Mouse (Mus musculus): Measurements from ENCODE around the gene Nmnat2.

DNA sequence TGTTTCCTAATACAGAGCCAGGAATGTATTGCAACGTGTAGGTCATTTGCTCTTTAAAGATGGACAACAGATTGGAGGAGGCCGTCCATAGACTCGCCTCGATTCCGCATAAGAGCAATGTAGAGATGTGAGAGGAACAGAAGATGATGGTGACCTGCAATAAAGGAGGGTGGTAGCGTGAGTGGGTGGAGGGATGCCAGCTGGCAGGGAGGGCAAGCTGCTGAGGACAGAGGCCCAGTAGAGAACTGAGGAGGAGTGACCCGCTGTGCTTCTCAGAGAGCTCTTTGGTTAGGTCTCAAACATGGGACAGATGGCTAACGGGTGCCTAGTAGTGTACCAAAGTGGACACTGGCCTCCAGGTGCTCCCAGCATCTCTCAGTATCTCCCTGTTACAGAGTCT is 23.9 kb downstream of the Nmnat2 start:
- no peak for TF ChIP-seq CTCF (IDR thresholded peaks at IDR 0.05; ENCODE audit: control insufficient read depth, insufficient read depth, insufficient read length)
- TF ChIP-seq USF1 (IDR thresholded peaks at IDR 0.05; ENCODE audit: low read depth): no peak
- no peak for TF ChIP-seq MYOD1 (IDR thresholded peaks at IDR 0.05; ENCODE audit: control insufficient read depth, insufficient read length, low read depth)
- no peak for TF ChIP-seq FOSL1 (IDR thresholded peaks at IDR 0.05; ENCODE audit: insufficient read depth, low read length, poor library complexity, severe bottlenecking)
